Comparison of ENCODE assay signal across 7 mouse cellular contexts in the genomic region with DNA sequence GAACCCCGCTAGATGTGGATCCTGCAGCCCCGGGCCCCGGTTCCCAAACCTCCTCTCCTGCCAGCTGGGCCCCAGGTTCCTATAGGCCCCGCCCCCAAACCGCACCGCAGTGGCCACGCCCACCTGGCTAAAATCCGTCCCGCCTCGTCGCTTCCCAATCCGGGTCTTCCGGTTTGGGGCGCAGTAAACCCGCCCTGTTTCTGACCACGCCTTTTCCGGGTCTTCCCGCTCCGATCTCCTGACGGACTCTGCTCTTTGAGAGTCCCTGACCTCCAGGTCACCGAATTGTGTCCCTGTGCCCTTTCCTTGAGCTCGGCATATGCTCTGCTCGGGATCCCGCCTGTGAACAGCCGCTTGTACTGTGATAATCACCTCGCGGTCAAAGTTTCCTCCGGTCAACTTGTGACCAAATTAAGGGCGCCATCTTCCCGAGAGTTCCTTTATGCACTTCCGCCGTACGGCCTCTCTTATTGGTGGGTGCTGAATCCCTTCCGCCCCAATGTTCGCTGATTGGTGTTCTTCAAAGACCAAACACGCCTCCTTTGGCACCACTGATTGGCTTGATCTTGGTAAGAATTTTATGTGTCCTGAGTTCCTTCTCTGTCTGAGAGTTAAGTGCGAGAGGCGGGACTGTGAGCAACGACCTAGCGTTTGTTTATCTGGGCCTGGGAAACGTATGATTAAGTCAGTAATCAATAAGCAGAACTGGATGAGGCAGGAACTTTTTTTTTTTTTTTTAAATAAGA. TPM values are rescaled to one million over a fixed set of nuclear protein-coding genes. Genes with fewer than 3 reads are reported as not detected.
DNase-seq lines count a peak whose midpoint lies in the region; ATAC-seq lines count a peak whose summit lies in the region.

Gene Mospd3, minus strand, starts transcription at position 440 of the 746 bp plus-strand sequence.

- H3K4me1 ChIP-seq in embryonic facial prominence, embryonic 12.5 days, result peaks cover 27% of the 10 kb centered on the region
- peaks cover 17% of the 10 kb centered on the region for H3K4me1 ChIP-seq in limb, embryonic 11.5 days (ENCODE audit: control insufficient read depth, insufficient read depth, low read length)
- H3K4me1 ChIP-seq in midbrain, embryonic 14.5 days (ENCODE audit: control insufficient read depth, insufficient read depth, low read length), result peaks cover 11% of the 10 kb centered on the region

- WGBS in embryonic facial prominence, embryonic 12.5 days, result under 1% methylated on average over 41 of the region's 41 CpGs
- 0% methylated on average over 41 of the region's 41 CpGs for WGBS in limb, embryonic 11.5 days
- under 1% methylated on average over 41 of the region's 41 CpGs for WGBS in midbrain, embryonic 14.5 days

- H3K4me3 ChIP-seq in embryonic facial prominence, embryonic 12.5 days, result peak within 1 kb of the TSS; percentile 64
- peak within 1 kb of the TSS; percentile 60 for H3K4me3 ChIP-seq in limb, embryonic 11.5 days (ENCODE audit: low read depth, low read length)
- H3K4me3 ChIP-seq in midbrain, embryonic 14.5 days (replicated peaks; ENCODE audit: low read depth, low read length), result peak within 1 kb of the TSS; percentile 72

- peak within 1 kb of the TSS; percentile 83 for H3K27ac ChIP-seq in embryonic facial prominence, embryonic 12.5 days
- peak within 1 kb of the TSS; percentile 77; the same call in 1 of the 2 replicates for H3K27ac ChIP-seq in limb, embryonic 11.5 days (replicated peaks; ENCODE audit: low read depth, low read length)
- H3K27ac ChIP-seq in midbrain, embryonic 14.5 days (replicated peaks; ENCODE audit: low read depth, low read length), result peak within 1 kb of the TSS; percentile 63

- H3K36me3 ChIP-seq in embryonic facial prominence, embryonic 12.5 days, result peaks cover 20% of the 10 kb centered on the region
- peaks cover 3% of the 10 kb centered on the region; the same call in 1 of the 2 replicates for H3K36me3 ChIP-seq in limb, embryonic 11.5 days (ENCODE audit: control insufficient read depth, insufficient read depth, low read length)
- peaks cover 10% of the 10 kb centered on the region for H3K36me3 ChIP-seq in midbrain, embryonic 14.5 days (ENCODE audit: control insufficient read depth, insufficient read depth, low read length)

- no peaks in the 10 kb centered on the region for H3K9me3 ChIP-seq in embryonic facial prominence, embryonic 12.5 days
- no peaks in the 10 kb centered on the region for H3K9me3 ChIP-seq in limb, embryonic 11.5 days (ENCODE audit: control insufficient read depth, low read length)
- no peaks in the 10 kb centered on the region for H3K9me3 ChIP-seq in midbrain, embryonic 14.5 days (ENCODE audit: control insufficient read depth, low read length)

- peak; percentile 87 for ATAC-seq in embryonic facial prominence, embryonic 12.5 days (ENCODE audit: insufficient number of reproducible peaks, insufficient read depth, low FRiP score, low TSS enrichment)
- ATAC-seq in limb, embryonic 11.5 days (ENCODE audit: insufficient number of reproducible peaks, low FRiP score, low TSS enrichment, low read depth), result peak; percentile 93
- ATAC-seq in midbrain, embryonic 14.5 days (ENCODE audit: low FRiP score, low TSS enrichment), result peak; percentile 93

- peak within 1 kb of the TSS; percentile 96 for H3K4me2 ChIP-seq in embryonic facial prominence, embryonic 12.5 days (replicated peaks)
- H3K4me2 ChIP-seq in limb, embryonic 11.5 days (ENCODE audit: low read depth, severe bottlenecking), result peak within 1 kb of the TSS; percentile 96
- peak within 1 kb of the TSS; percentile 68 for H3K4me2 ChIP-seq in midbrain, embryonic 14.5 days (ENCODE audit: low read length)

- peak; percentile 96 for DNase-seq in adrenal gland, postnatal 25 days
- peak; percentile 100 for DNase-seq in heart, adult 11 months
- peak; percentile 98 for DNase-seq in kidney, adult 18-20 months
- peak; percentile 97 for DNase-seq in limb, embryonic 11.5 days (ENCODE audit: low spot score)
- DNase-seq in midbrain, embryonic 14.5 days, result peak; percentile 97
- DNase-seq in spleen, adult 18-20 months, result peak; percentile 95 to 98

- H3K9ac ChIP-seq in embryonic facial prominence, embryonic 12.5 days, result peak within 1 kb of the TSS; percentile 74
- peak within 1 kb of the TSS; percentile 77 for H3K9ac ChIP-seq in limb, embryonic 11.5 days (ENCODE audit: low read length)
- H3K9ac ChIP-seq in midbrain, embryonic 14.5 days (replicated peaks; ENCODE audit: low read length), result peak within 1 kb of the TSS; percentile 67

- no peaks in the 10 kb centered on the region for H3K27me3 ChIP-seq in embryonic facial prominence, embryonic 12.5 days
- H3K27me3 ChIP-seq in limb, embryonic 11.5 days (ENCODE audit: control insufficient read depth, insufficient read depth, low read length), result no peaks in the 10 kb centered on the region
- no peaks in the 10 kb centered on the region for H3K27me3 ChIP-seq in midbrain, embryonic 14.5 days (ENCODE audit: control insufficient read depth, insufficient read depth, low read length)

RNA-seq across cellular contexts. Expression of gene Mospd3, which starts in this region (rescaled TPM):
- 54.1 and 59.1 TPM in 2 replicates for total RNA-seq in adrenal gland, postnatal 25 days (2021)
- 28.4 and 28.7 TPM in 2 replicates for polyA plus RNA-seq in embryonic facial prominence, embryonic 12.5 days (2016; fragmentation: Nextera tagmentation; extraction: Ambion mirVana)
- polyA plus RNA-seq in limb, embryonic 11.5 days (2014; fragmentation: Nextera tagmentation; extraction: Ambion mirVana), result 20.4 and 21.4 TPM in 2 replicates
- polyA plus RNA-seq in midbrain, embryonic 14.5 days (2014; fragmentation: Nextera tagmentation; extraction: Ambion mirVana), result 67.2 and 83.9 TPM in 2 replicates

Comparison
In these comparisons a context has a peak if more than half of its experiments do, and no peak if none do; other contexts are left out.
1. Peak in every context shown above with its lines: DNase-seq, ATAC-seq, H3K4me3 ChIP-seq and H3K27ac ChIP-seq.